Mouse (Mus musculus): ENCODE results near the gene Phyhd1.

The Phyhd1 gene

GRCm38 (mm10) chr2:30255631-30256395 is 10.2 kb upstream of the Phyhd1 start:
- in situ Hi-C loops (cut with MboI, MseI) = loop anchor here in 1 of 2 experiments (5.0 kb wide), 1 partner anchor 634 kb away; no protein-coding TSS in a partner anchor

- in situ Hi-C loops (cut with MboI, MseI) = loop anchor here in 1 of 2 experiments (5.0 kb wide), 1 partner anchor 634 kb away; no protein-coding TSS in a partner anchor
Observed at GRCm38 (mm10) chr2:30256616-30257350, 9.2 kb upstream of the Phyhd1 start.

- in situ Hi-C loops (cut with MboI, MseI) = loop anchor here in 1 of 2 experiments (5.0 kb wide), 1 partner anchor 636 kb away; no protein-coding TSS in a partner anchor
Observed at GRCm38 (mm10) chr2:30257699-30258460, 8.1 kb upstream of the Phyhd1 start.

- in situ Hi-C loops (cut with MboI, MseI) = loop anchor here in 1 of 2 experiments (5.0 kb wide), 1 partner anchor 636 kb away; no protein-coding TSS in a partner anchor
Observed at GRCm38 (mm10) chr2:30258600-30258999, 7.4 kb upstream of the Phyhd1 start.

GRCm38 (mm10) chr2:30259131-30260064 is 6.6 kb upstream of the Phyhd1 start:
- in situ Hi-C loops (cut with MboI, MseI) = loop anchor here in 1 of 2 experiments (5.0 kb wide), 1 partner anchor 637 kb away; no protein-coding TSS in a partner anchor

GRCm38 (mm10) chr2:30261064-30261736 is 4.8 kb upstream of the Phyhd1 start:
- in situ Hi-C loops (cut with MboI, MseI) = no loop called here

- in situ Hi-C loops (cut with MboI, MseI) = no loop called here
Observed at GRCm38 (mm10) chr2:30261921-30262839, 3.8 kb upstream of the Phyhd1 start.

GRCm38 (mm10) chr2:30262840-30263441 is 3.1 kb upstream of the Phyhd1 start:
- in situ Hi-C loops (cut with MboI, MseI) = no loop called here

GRCm38 (mm10) chr2:30263811-30264210 is 2.2 kb upstream of the Phyhd1 start:
- in situ Hi-C loops (cut with MboI, MseI) = no loop called here

- in situ Hi-C loops (cut with MboI, MseI) = no loop called here
Observed at GRCm38 (mm10) chr2:30264671-30265519, 1.1 kb upstream of the Phyhd1 start.

- in situ Hi-C loops (cut with MboI, MseI) = no loop called here
Observed at GRCm38 (mm10) chr2:30266392-30266941, 464 bp downstream of the Phyhd1 start.

- in situ Hi-C loops (cut with MboI, MseI) = no loop called here
Observed at GRCm38 (mm10) chr2:30267466-30267865, 1.5 kb downstream of the Phyhd1 start.

GRCm38 (mm10) chr2:30268371-30268770 is 2.4 kb downstream of the Phyhd1 start:
- in situ Hi-C loops (cut with MboI, MseI) = no loop called here

GRCm38 (mm10) chr2:30269241-30269990 is 3.4 kb downstream of the Phyhd1 start:
- in situ Hi-C loops (cut with MboI, MseI) = no loop called here

GRCm38 (mm10) chr2:30270134-30270533 is 4.1 kb downstream of the Phyhd1 start:
- in situ Hi-C loops (cut with MboI, MseI) = no loop called here

GRCm38 (mm10) chr2:30280743-30281142 is 14.7 kb downstream of the Phyhd1 start, which contains the start of gene Gm28038:
TSS of gene Gm28038 (plus strand) at chr2:30281043.
- in situ Hi-C loops (cut with MboI, MseI) = loop anchor here in 1 of 2 experiments (5.0 kb wide), 1 partner anchor 93 kb away; no protein-coding TSS in a partner anchor
